8 mouse cellular contexts compared by ENCODE assay signal in genomic region chr15:24596242-24596641, GRCm38 (mm10).
DNase-seq lines count a peak whose midpoint lies in the region; ATAC-seq and TF ChIP-seq lines count a peak whose summit lies in the region.

No protein-coding gene starts in this region.

- no peaks in the 10 kb centered on the region for H3K9me3 ChIP-seq in intestine, embryonic 14.5 days (ENCODE audit: control insufficient read depth, low read length)
- no peaks in the 10 kb centered on the region for H3K9me3 ChIP-seq in intestine, embryonic 16.5 days (ENCODE audit: control insufficient read depth, low read length)
- H3K9me3 ChIP-seq in hindbrain, embryonic 16.5 days (ENCODE audit: control insufficient read depth, low read length), result no peaks in the 10 kb centered on the region
- H3K9me3 ChIP-seq in limb, embryonic 11.5 days (ENCODE audit: control insufficient read depth, low read length), result no peaks in the 10 kb centered on the region

- POLR2A ChIA-PET in Patski (lab: Charles Lee), result no interaction called here

- no peaks in the 10 kb centered on the region for H3K4me1 ChIP-seq in intestine, embryonic 14.5 days (replicated peaks; ENCODE audit: control insufficient read depth, insufficient read depth, low read length)
- H3K4me1 ChIP-seq in intestine, embryonic 16.5 days (ENCODE audit: control insufficient read depth, insufficient read depth, low read length), result no peaks in the 10 kb centered on the region
- H3K4me1 ChIP-seq in hindbrain, embryonic 16.5 days (ENCODE audit: control insufficient read depth, insufficient read depth, low read depth, low read length), result no peaks in the 10 kb centered on the region
- H3K4me1 ChIP-seq in limb, embryonic 11.5 days (ENCODE audit: control insufficient read depth, insufficient read depth, low read length), result no peaks in the 10 kb centered on the region

- no peak overlapping the region for H3K4me3 ChIP-seq in intestine, embryonic 14.5 days (ENCODE audit: low read depth, low read length)
- no peak overlapping the region for H3K4me3 ChIP-seq in intestine, embryonic 16.5 days (ENCODE audit: low read length)
- H3K4me3 ChIP-seq in hindbrain, embryonic 16.5 days (ENCODE audit: low read length), result no peak overlapping the region
- no peak overlapping the region for H3K4me3 ChIP-seq in limb, embryonic 11.5 days (ENCODE audit: low read depth, low read length)

- peak; percentile 69 for DNase-seq in intestine, embryonic 14.5 days (ENCODE audit: low spot score)
- no peak for DNase-seq in Patski (ENCODE audit: low read depth, low spot score)
- peak; percentile 23 for DNase-seq in embryo, embryonic 9.5 days (ENCODE audit: extremely low spot score)
- peak; percentile 51 for DNase-seq in limb, embryonic 11.5 days (ENCODE audit: low spot score)
- DNase-seq in retina, embryonic 14.5 days (ENCODE audit: low spot score), result peak; percentile 75

- H3K27me3 ChIP-seq in intestine, embryonic 14.5 days (replicated peaks; ENCODE audit: control insufficient read depth, insufficient read depth, low read length), result no peaks in the 10 kb centered on the region
- H3K27me3 ChIP-seq in intestine, embryonic 16.5 days (replicated peaks; ENCODE audit: control insufficient read depth, insufficient read depth, low read length), result no peaks in the 10 kb centered on the region
- H3K27me3 ChIP-seq in Patski, result peaks cover 17% of the 10 kb centered on the region
- H3K27me3 ChIP-seq in hindbrain, embryonic 16.5 days (replicated peaks; ENCODE audit: control insufficient read depth, insufficient read depth, low read length), result no peaks in the 10 kb centered on the region
- no peaks in the 10 kb centered on the region for H3K27me3 ChIP-seq in limb, embryonic 11.5 days (ENCODE audit: control insufficient read depth, insufficient read depth, low read length)

- 38% methylated on average over 4 of the region's 4 CpGs for WGBS in intestine, embryonic 14.5 days
- WGBS in intestine, embryonic 16.5 days, result 38% methylated on average over 4 of the region's 4 CpGs
- WGBS in hindbrain, embryonic 16.5 days, result 39% methylated on average over 4 of the region's 4 CpGs
- 58% methylated on average over 4 of the region's 4 CpGs for WGBS in limb, embryonic 11.5 days

- H3K4me2 ChIP-seq in intestine, embryonic 14.5 days (ENCODE audit: low read length), result no peak overlapping the region
- no peak overlapping the region for H3K4me2 ChIP-seq in intestine, embryonic 16.5 days (ENCODE audit: low read depth, low read length)
- no peak overlapping the region for H3K4me2 ChIP-seq in hindbrain, embryonic 16.5 days (ENCODE audit: low read length)
- no peak overlapping the region for H3K4me2 ChIP-seq in limb, embryonic 11.5 days (ENCODE audit: low read depth, severe bottlenecking)

- H3K27ac ChIP-seq in intestine, embryonic 14.5 days (ENCODE audit: low read depth), result no peak overlapping the region
- H3K27ac ChIP-seq in intestine, embryonic 16.5 days (ENCODE audit: low read length), result no peak overlapping the region
- no peak overlapping the region for H3K27ac ChIP-seq in hindbrain, embryonic 16.5 days (ENCODE audit: low read depth, low read length)
- no peak overlapping the region for H3K27ac ChIP-seq in limb, embryonic 11.5 days (replicated peaks; ENCODE audit: low read depth, low read length)

- peak; percentile 54 for TF ChIP-seq CTCF in Patski (IDR thresholded peaks at IDR 0.05)

- in situ Hi-C loops in Patski (cut with MboI; ENCODE audit: low pct_unique_long_range_greater_than_20kb), result loop anchor here (10.0 to 25.0 kb wide), 3 partner anchors 441 to 1116 kb away; no protein-coding TSS in a partner anchor

- CTCF ChIA-PET in Patski (lab: Charles Lee), result no interaction called here

- no peaks in the 10 kb centered on the region for H3K36me3 ChIP-seq in intestine, embryonic 14.5 days (ENCODE audit: control insufficient read depth, insufficient read depth, low read length)
- no peaks in the 10 kb centered on the region for H3K36me3 ChIP-seq in intestine, embryonic 16.5 days (ENCODE audit: control insufficient read depth, insufficient read depth, low read length)
- H3K36me3 ChIP-seq in hindbrain, embryonic 16.5 days (ENCODE audit: control insufficient read depth, insufficient read depth, low read length), result no peaks in the 10 kb centered on the region
- H3K36me3 ChIP-seq in limb, embryonic 11.5 days (ENCODE audit: control insufficient read depth, insufficient read depth, low read length), result no peaks in the 10 kb centered on the region

- ATAC-seq in intestine, embryonic 14.5 days (replicated peaks; ENCODE audit: low FRiP score, low TSS enrichment, low read depth), result no peak
- ATAC-seq in intestine, embryonic 16.5 days, result no peak; the same call in 1 of the 2 replicates
- ATAC-seq in Patski, result no peak
- ATAC-seq in hindbrain, embryonic 16.5 days, result peak; percentile 79
- ATAC-seq in limb, embryonic 11.5 days (ENCODE audit: insufficient number of reproducible peaks, low FRiP score, low TSS enrichment, low read depth), result no peak
- no peak for ATAC-seq in inflammation-experienced regulatory T-cells, adult 6 months

- no peak overlapping the region for H3K9ac ChIP-seq in intestine, embryonic 14.5 days (ENCODE audit: low read length)
- no peak overlapping the region for H3K9ac ChIP-seq in intestine, embryonic 16.5 days (ENCODE audit: low read depth, low read length)
- H3K9ac ChIP-seq in hindbrain, embryonic 16.5 days (ENCODE audit: low read depth, low read length), result no peak overlapping the region
- H3K9ac ChIP-seq in limb, embryonic 11.5 days (ENCODE audit: low read length), result no peak overlapping the region
